Mouse (Mus musculus) kidney, postnatal 36 days (tissue): Measurements from ENCODE around the gene Rcor2.
A peak's percentile ranks its signal among the peaks of the same experiment; 100 is the strongest.

Source experiments
- DNase-seq, 2 experiments: peaks; one replicate each; pipeline ENCODE4 v3.0.0; 2021 to 2022; ENCODE audit warnings: mixed read lengths in 2 of 2

The Rcor2 gene

DNA sequence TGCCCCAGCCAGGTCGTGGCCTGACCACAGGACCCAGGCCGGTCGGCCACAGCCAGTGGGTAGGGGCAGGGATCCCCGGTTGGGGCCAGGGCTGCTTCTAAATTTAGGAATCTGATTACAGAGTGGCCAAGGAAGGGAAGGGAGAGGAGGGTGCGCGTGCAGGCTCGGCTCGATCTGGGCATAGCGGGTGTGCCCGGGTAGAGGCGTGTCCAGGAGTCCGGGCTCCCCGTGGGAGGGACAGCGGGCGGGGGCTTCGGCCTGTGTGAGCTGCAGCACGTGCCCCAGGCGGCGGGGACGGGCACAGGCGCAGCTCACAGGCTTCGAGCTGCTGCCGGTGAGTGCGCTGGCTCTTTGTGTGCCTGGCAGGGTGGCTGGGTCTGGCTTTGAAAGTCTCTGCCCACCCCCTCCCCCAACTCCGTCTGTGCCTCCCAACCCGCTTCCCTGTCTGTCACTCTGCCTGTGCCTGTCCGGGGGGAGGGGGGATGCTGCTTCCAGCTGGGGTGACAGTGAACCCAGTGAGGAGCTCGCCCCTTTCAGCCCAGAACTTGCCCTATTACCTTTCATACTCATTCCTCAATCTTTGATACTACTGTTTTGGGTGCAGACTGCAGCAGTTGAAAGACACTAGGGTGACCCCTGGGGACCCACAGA, at the start of gene Rcor2:
TSS of gene Rcor2 (plus strand) at position 235 of the 651 bp plus-strand sequence.
- DNase-seq: peak; percentile 71 to 78

DNA sequence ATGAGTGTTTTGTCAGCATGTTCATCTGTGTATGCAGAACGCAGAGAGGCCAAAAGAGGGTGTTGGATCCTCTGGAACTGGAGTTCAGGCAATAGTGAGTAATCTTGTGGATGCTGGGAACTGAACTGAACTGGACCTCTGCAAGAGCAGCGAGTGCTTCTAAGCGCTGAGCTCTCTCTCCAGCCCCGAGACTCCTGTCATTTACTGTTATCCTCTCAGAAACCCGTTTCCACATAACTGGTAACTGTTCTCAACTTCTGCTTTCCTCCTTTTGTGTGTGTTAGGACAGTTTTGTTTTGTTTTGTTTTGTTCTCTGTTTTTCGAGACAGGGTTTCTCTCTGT, 49.2 kb upstream of the Rcor2 start:
- no peak for DNase-seq

- no peak for DNase-seq
Measured at GRCm38 (mm10) chr19:7218753-7219152, 48.4 kb upstream of the Rcor2 start.

DNA sequence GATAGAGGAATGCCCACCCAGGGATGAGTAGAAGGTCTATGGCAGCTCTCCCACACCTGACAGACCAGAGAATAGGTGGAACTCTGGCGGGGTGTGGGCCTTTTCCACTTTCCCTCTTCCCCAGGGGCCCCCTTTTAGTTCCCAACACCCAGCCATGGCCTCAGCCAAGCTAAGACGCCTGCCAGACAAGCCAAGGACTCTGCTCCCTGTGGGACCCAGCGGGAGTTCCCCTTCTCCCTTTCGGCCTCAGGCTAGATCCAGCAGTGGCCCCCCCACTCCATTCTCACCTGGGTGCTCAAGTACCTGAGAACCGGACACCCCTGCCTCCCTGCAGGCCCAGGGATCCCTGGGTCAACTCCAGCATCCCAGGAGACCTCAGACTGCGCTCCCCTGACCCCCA, 44.9 kb upstream of the Rcor2 start:
- DNase-seq: no peak

- DNase-seq: no peak
Measured at GRCm38 (mm10) chr19:7223488-7223887, 43.6 kb upstream of the Rcor2 start.

DNA sequence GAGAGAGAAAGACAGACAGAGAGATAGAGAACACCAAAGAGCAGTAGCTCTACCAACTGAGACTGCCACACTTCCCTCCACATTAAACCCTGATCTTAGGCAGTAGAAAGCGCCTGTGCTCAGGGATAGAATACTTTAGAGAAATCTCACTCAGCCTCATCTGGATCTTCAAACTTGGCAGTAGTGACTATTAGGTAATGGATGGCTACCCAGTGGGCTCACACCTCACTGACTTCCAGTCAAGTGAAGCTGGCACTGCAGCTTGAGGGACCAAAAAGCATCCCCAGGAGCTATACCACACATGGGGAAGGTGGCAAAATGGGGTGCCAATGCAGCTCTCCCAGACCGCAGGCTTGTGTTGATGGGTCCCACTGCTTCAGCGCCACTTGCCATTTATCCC, 42.9 kb upstream of the Rcor2 start:
- DNase-seq: peak in 1 of 2 experiments; percentile 38

GRCm38 (mm10) chr19:7225096-7225690, 41.9 kb upstream of the Rcor2 start:
- DNase-seq: peak; percentile 71 to 72

DNA sequence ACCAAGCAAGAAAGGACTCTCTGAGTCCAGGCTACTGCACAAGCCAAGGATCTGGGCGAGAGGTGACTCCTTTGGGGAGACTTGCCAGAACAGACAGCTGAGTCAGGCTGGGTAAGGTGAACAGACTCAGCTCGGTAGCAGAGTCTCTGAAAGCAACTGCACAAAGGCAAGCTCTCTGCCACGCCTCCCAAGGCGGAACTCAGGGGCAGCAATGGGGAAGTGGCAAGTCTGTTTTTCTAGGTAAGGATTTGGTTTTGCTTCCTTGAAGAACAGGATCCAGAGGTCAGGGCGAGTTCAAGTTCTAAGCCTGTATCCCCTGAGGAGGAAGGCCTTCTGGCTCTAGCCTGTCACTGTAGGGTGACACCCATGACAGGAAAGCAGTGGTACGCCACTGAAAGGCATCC, 40.6 kb upstream of the Rcor2 start:
- peak; percentile 74 to 79 for DNase-seq

DNA sequence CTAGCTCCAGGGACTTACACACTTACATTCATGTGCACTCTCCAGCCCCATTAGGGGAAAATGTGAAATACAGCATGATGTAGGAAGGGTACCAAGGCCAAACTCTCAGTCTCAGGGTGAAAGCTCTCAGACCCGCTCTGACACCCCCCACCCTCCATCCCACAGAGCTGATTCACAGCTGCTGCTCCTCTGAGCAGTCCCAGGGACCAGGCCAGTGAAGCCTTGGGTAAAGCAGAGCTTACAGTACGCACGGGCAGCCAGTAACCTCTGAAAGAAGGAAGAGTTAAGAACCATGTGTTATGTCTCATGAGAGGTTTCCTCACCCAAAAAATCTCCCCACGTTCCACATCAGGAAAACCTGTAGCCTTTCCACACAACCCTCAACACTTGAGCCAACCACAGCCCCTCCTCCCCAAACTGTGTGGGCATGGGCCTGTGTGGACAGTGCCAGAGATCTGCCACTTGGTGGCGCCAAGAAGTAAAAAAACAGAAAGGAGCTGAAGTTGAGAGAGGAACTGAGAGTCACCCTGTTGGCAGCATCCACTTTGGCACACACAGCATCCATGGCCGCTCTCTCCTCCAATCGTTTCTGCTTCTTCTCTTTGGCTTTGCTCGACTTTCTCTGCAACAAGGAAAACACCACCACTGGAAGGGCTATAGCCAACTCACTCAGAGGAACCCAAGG, 32.4 kb upstream of the Rcor2 start:
- DNase-seq: peak; percentile 74 to 85

GRCm38 (mm10) chr19:7235461-7235860, 31.7 kb upstream of the Rcor2 start:
- no peak for DNase-seq

- DNase-seq: peak in 1 of 2 experiments; percentile 25
Measured at GRCm38 (mm10) chr19:7236011-7236410, 31.1 kb upstream of the Rcor2 start.

GRCm38 (mm10) chr19:7236742-7237141, 30.4 kb upstream of the Rcor2 start:
- no peak for DNase-seq

- no peak for DNase-seq
Measured at GRCm38 (mm10) chr19:7239574-7239973, 27.6 kb upstream of the Rcor2 start.

GRCm38 (mm10) chr19:7240291-7240690, 26.8 kb upstream of the Rcor2 start:
- DNase-seq: no peak

DNA sequence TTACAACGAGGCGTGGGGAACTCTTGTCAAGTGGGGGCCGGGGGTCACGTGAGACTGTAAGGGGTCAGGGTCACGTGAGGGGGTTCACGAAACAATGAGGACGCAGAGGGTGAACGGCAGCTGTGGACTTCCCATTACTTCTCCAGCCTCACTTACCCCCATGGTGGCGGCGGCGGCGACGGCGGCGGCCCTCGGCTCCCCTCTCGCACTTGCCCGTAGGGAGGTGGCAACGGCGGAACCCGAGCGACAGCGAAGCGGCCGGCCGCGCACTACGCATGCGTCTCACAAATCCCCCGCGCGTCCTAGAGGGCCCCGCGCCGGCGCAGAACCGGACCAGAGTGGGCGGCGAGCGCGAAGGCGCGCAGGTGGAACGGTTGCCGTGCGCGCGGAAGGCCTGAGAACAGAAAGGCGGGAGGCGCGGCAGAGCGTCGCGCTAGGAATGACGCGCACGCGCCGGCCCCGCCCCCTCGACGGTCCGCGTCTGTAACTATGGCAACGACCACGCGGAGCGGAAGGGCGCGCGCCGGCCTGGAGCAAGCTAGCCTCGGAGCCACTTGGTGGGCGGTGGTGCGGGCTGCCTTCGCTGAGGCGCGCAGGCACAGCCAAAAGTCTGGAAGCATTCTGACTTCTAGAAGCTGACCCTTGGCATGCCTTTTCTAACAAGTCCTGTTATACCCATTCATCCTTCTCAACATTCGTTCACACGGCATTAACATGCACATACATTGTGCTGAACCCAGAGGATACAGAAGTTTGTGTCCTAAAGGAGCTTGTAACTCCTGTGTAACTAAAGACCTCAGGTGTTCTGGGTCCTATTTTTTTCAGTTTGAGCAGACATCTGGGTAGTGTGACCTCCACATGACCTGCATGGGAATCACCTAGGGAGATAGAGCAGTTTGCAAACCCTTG, 26.1 kb upstream of the Rcor2 start, which contains the start of gene Naa40:
TSS of gene Naa40 (minus strand) at position 402 of the 909 bp plus-strand sequence.
- DNase-seq: peak; percentile 95 to 97

DNA sequence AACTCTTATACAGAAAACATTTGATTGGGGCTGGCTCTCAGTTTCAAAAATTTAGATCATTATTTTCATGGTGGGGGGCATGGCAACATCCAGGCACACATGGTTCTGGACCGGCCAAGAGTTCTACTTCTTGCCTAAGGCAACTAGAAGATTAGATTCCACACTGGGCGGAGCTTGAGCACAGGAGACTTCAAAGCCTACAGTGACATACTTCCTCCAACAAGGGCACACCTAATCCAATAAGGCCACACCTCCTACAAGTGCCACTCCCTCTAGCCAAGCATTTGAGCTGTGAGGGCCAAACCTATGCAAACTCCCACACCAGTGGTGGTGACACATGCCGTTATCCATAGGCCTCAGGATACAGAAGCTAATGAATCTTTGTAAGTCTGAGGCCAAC, 21.1 kb upstream of the Rcor2 start:
- no peak for DNase-seq

DNA sequence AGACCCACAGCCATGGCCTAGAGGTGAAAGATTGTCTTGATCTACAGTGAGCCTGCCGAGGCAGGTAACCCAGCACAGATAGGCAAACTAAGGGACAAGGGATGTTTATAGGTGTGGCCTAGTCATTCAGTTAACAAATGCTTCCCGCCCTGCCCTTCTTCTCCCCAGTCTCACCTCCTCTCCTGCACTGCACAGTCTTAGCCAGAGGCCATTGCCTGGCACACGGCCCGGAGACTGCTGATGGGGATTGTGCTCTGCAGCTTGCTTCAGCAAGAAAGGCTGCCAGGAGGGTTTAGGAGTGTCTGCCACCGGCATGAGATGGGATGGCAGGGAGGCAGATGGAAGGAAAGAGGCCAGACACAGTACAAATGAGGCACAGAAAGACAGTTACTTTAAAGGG, 9.2 kb upstream of the Rcor2 start:
- peak in 1 of 2 experiments; percentile 47 for DNase-seq

GRCm38 (mm10) chr19:7261476-7261875, 5.6 kb upstream of the Rcor2 start:
- no peak for DNase-seq

DNA sequence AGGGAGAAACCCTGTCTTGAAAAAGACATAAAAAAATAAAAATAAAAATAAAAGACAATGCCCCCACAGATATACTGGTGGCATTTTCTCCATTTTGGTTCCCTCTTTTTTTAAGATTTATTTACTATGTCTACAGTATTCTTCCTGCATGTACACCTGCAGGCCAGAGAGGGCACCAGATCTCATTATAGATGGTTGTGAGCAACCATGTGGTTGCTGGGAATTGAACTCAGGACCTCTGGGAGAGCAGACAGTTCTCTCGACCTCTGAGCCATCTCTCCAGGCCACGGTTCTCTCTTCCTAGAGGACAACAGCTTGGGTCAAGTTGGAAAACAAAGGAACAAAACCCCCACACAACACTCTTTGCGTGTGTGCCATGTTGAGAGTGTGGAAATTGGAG, 5.2 kb upstream of the Rcor2 start:
- no peak for DNase-seq

GRCm38 (mm10) chr19:7262592-7262991, 4.5 kb upstream of the Rcor2 start:
- no peak for DNase-seq

DNA sequence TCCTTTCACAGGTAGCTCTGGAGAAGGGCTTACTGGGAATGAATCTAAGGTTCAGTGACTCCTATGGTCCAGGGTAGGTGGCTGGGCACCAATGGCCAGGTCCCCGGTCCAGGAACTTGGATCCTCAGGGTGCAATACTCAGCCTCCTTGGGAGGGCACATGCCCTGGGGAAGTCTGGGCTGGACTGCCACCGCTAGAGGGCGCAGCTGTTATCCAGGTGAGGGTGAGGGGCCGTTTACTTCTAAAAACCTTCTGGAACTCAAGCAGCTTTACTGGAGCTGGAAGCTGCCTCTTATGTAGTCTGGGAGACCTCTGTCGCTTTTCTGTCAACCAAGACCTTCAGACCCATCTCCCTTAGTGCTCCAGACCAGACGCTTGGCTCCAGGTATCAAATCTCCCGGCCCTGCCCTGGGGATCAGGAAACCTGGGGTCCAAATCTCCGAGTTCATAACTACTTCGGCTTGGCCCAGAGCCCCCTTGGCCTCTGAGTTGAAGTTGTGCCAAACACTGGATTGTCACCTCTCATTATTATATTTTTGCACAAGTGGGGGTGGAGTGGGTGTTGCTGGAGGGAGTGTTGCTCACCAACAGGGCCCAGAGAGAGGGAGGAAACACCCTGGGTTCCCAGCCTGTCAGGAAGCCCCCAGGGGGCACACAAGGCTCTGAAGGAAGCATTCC, 2.9 kb upstream of the Rcor2 start:
- DNase-seq: peak; percentile 77 to 94

- DNase-seq: peak; percentile 37 to 44
Measured at GRCm38 (mm10) chr19:7264766-7265331, 2.3 kb upstream of the Rcor2 start.
